Mouse (Mus musculus): ENCODE data around the gene Gm44511.

DNA sequence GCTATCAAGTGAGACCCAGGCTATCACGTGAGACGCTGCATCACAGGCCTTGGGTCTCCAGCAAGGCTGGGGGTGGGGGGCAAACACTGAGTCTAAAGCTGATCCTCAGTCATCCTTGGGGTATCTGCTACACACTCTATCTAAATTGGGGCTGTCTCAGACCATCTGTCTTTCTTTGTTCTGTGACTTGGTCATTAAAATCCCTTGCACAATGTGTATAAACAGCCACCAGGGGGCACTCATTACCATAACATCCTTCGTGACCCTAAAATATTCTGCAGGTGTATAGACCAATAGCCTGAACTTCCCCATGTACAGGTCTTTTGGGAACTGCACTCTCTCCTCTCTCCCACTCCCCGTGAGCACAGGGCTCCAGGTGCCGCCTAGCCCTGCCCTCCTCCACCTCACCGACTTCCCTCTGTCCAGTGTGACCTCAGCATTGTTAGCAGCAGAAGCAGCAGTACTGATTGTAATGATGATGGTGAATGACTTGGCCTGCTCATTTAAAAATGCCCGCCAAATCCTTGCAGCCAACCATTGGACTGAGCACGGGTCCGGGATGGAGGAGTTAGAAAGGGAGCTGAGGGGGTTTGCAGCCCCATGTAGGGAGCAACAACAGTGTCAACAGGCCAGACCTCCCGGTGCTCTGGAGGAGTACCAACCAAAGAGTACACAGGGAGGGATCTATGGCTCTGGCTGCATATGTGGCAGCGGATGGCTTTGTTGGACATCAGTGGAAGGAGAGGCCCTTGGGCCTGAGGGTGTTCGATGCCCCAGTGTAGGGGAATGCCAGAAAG lies 28.1 kb upstream of the Gm44511 start:
- TF ChIP-seq POLR2A (IDR thresholded peaks at IDR 0.05; ENCODE audit: borderline replicate concordance, extremely low read depth, insufficient read depth, insufficient read length, poor library complexity, severe bottlenecking) (no peak), CTCF (IDR thresholded peaks at IDR 0.05; ENCODE audit: borderline replicate concordance, extremely low read depth, insufficient read depth, insufficient read length) (peak; percentile 54; the same call in 1 of the 2 replicates)

All from brain, embryonic 14.5 days (tissue).